Mouse (Mus musculus): ENCODE measurements around the gene Olfr943. TPM values are rescaled to one million over a fixed set of nuclear protein-coding genes. Genes with fewer than 3 reads are reported as not detected.

Gene Olfr943
- total RNA-seq (2021), result not detected
- long read RNA-seq, experiment 1, result 0 reads
- long read RNA-seq, experiment 2, result 0 reads

GRCm38 (mm10) chr9:39166004-39166403 lies at the start of gene Olfr943:
Gene Olfr943 (plus strand): TSS chr9:39166304.
- no peak for DNase-seq

- DNase-seq, result no peak
These were observed 38.8 kb upstream of the Olfr943 start for GRCm38 (mm10) chr9:39127326-39127725.

GRCm38 (mm10) chr9:39127831-39128230 lies 38.3 kb upstream of the Olfr943 start, which contains the start of gene Olfr27:
Gene Olfr27 (plus strand): TSS chr9:39128131.
- DNase-seq, result no peak

GRCm38 (mm10) chr9:39152401-39152800 lies 13.7 kb upstream of the Olfr943 start:
- no peak for DNase-seq

GRCm38 (mm10) chr9:39201620-39202019 lies 35.5 kb downstream of the Olfr943 start, which contains the start of gene Olfr944:
Gene Olfr944 (plus strand): TSS chr9:39201920.
- no peak for DNase-seq

Other genes with a start within 250 kb of the Olfr943 start
- gene Olfr930, start 236.5 kb upstream of the Olfr943 start, total RNA-seq (2021), result not detected
- not detected for gene Olfr933, start 194.0 kb upstream of the Olfr943 start, total RNA-seq (2021)
- gene Olfr934, start 178.0 kb upstream of the Olfr943 start, total RNA-seq (2021), result not detected
- not detected for gene Olfr935, start 166.6 kb upstream of the Olfr943 start, total RNA-seq (2021)
- not detected for gene Olfr146, start 142.9 kb upstream of the Olfr943 start, total RNA-seq (2021)
- not detected for gene Olfr937, start 101.4 kb upstream of the Olfr943 start, total RNA-seq (2021)
- not detected for gene Olfr938, start 87.4 kb upstream of the Olfr943 start, total RNA-seq (2021)
- not detected for gene Olfr27, start 38.2 kb upstream of the Olfr943 start, total RNA-seq (2021)
- not detected for gene Olfr944, start 35.6 kb downstream of the Olfr943 start, total RNA-seq (2021)
- not detected for gene Olfr1537, start 83.7 kb downstream of the Olfr943 start, total RNA-seq (2021)
- gene Olfr945, start 110.5 kb downstream of the Olfr943 start, total RNA-seq (2021), result not detected
- gene Olfr948, start 159.7 kb downstream of the Olfr943 start, total RNA-seq (2021), result not detected
- not detected for gene Olfr951, start 221.1 kb downstream of the Olfr943 start, total RNA-seq (2021)